Mouse (Mus musculus) hindbrain, embryonic 12.5 days (tissue): ENCODE data around the gene Mrpl55. TPM values are rescaled to one million over a fixed set of nuclear protein-coding genes. Genes with fewer than 3 reads are reported as not detected.

Source experiments
- ATAC-seq: fragments of 200-750 bp; cut with Nextera tagmentation; 2 replicates; pipeline ENCODE4 v1.8.0; 2017; ENCODE audit warnings: moderate TSS enrichment; ENCODE audit not compliant: low FRiP score
- H3K27ac ChIP-seq: fragments of 300-500 bp; sonication (generic); 2 replicates; pipeline ENCODE4 v1.5.1; 2016; ENCODE audit warnings: mild to moderate bottlenecking
- H3K27me3 ChIP-seq: fragments of 300-500 bp; sonication (generic); 2 replicates; pipeline ENCODE4 v1.6.1; 2016; ENCODE audit warnings: mild to moderate bottlenecking
- H3K36me3 ChIP-seq: fragments of 300-500 bp; sonication (generic); 2 replicates; pipeline ENCODE4 v1.6.1; 2016; ENCODE audit warnings: mild to moderate bottlenecking
- H3K4me1 ChIP-seq: fragments of 300-500 bp; sonication (generic); 2 replicates; pipeline ENCODE4 v1.6.1; 2016
- H3K4me2 ChIP-seq: fragments of 300-500 bp; sonication (generic); replicated peaks from 2 replicates; pipeline ENCODE4 v1.6.1; 2016; ENCODE audit warnings: mild to moderate bottlenecking
- H3K4me3 ChIP-seq: fragments of 300-500 bp; sonication (generic); 2 replicates; pipeline ENCODE4 v1.5.1; 2016; ENCODE audit warnings: mild to moderate bottlenecking
- H3K9ac ChIP-seq: fragments of 300-500 bp; sonication (generic); 2 replicates; pipeline ENCODE4 v1.6.1; 2016; ENCODE audit warnings: mild to moderate bottlenecking, moderate library complexity
- H3K9me3 ChIP-seq: fragments of 300-500 bp; sonication (generic); replicated peaks from 2 replicates; pipeline ENCODE4 v1.6.1; 2016; ENCODE audit warnings: mild to moderate bottlenecking
- WGBS: fragments of 180-500 bp; shearing (Covaris S2); methylation state at CpG from one replicate; pipeline ENCODE4 v1.1.7; 2016; 5-methylcytosine and 5-hydroxymethylcytosine counted together
- polyA plus RNA-seq: library from polyadenylated mRNA; unstranded; fragments of >200 nt; fragmentation: Nextera tagmentation; extraction: Ambion mirVana; gene quantifications from 2 replicates; pipeline ENCODE4 v1.2.1, GENCODE M21; 2016

Mrpl55 gene
- polyA plus RNA-seq, 1 experiment from 2014 or later = 84.6 TPM

- no peak for ATAC-seq
- H3K27me3 ChIP-seq = no peaks in the 10 kb centered on the region
- H3K36me3 ChIP-seq = peaks cover 13% of the 10 kb centered on the region
- no peak overlapping the region for H3K4me3 ChIP-seq
- no peaks in the 10 kb centered on the region for H3K9me3 ChIP-seq
- H3K27ac ChIP-seq = no peak overlapping the region
- H3K4me1 ChIP-seq = peaks cover 39% of the 10 kb centered on the region
- no peak overlapping the region for H3K4me2 ChIP-seq
- WGBS = 93% methylated on average over 3 of the region's 3 CpGs
- H3K9ac ChIP-seq = no peak overlapping the region
Observed at GRCm38 (mm10) chr11:59224025-59224424, 21.7 kb downstream of the Mrpl55 start.

DNA sequence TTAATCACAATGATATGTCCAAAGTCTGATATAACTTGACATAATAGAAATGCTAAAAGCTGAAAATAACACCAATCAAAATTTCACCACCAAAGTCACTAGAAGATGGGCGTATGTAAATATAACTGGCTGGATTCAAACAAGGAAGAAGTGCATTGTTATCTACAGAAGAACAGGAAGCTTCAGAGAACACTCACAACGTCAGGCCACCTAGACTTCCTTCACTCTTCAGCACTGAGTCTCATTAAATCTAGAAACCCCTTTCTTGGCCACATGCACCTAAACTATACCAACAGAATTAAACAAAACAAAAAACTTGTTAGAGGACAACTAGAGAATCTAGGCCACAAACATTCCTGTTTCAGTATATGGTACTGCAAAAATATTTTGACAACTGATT is 22.2 kb downstream of the Mrpl55 start:
- Histone ChIP-seq H3K27ac (no peak overlapping the region), H3K27me3 (no peaks in the 10 kb centered on the region), H3K36me3 (peaks cover 12% of the 10 kb centered on the region), H3K4me3 (no peak overlapping the region), H3K4me2 (no peak overlapping the region), H3K9me3 (no peaks in the 10 kb centered on the region), H3K9ac (no peak overlapping the region), H3K4me1 (peaks cover 39% of the 10 kb centered on the region)
- no peak for ATAC-seq
- WGBS = 73% methylated on average over 2 of the region's 2 CpGs

GRCm38 (mm10) chr11:59225167-59225566 is 22.9 kb downstream of the Mrpl55 start:
- no peaks in the 10 kb centered on the region for H3K9me3 ChIP-seq
- H3K27ac ChIP-seq = no peak overlapping the region
- H3K4me3 ChIP-seq = no peak overlapping the region
- WGBS = 91% methylated on average over 2 of the region's 2 CpGs
- no peak for ATAC-seq
- H3K27me3 ChIP-seq = no peaks in the 10 kb centered on the region
- H3K4me1 ChIP-seq = peaks cover 39% of the 10 kb centered on the region
- 0 out of 2 replicates have a peak overlapping the region, but pooled peaks have one; percentile 15 for H3K4me2 ChIP-seq
- peaks cover 8% of the 10 kb centered on the region for H3K36me3 ChIP-seq
- no peak overlapping the region; the same call in 1 of the 2 replicates for H3K9ac ChIP-seq

DNA sequence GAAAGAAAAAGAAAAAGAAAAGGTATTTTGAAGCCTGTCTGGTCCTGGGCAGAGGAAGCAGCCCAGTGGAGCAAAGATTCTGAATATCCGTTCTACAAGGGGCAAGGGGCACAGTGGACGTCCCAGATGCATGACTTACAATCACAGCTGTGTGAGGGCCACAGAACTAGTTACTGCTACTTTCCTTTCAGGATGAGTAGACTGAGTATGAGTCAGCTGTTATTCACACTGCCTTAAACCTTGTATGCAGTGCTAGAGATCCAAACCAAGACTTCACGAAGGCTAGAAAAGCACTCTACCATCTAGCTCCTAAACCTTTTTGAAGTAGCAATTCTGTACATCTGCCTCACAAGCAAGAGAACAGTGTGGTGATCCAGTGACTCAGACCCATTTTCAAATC is 24.0 kb downstream of the Mrpl55 start:
- peaks cover 5% of the 10 kb centered on the region; the same call in 1 of the 2 replicates for H3K36me3 ChIP-seq
- peaks cover 38% of the 10 kb centered on the region for H3K4me1 ChIP-seq
- WGBS = 69% methylated on average over 3 of the region's 3 CpGs
- no peak for ATAC-seq
- no peaks in the 10 kb centered on the region for H3K9me3 ChIP-seq
- peak overlapping the region; percentile 99 for H3K9ac ChIP-seq
- H3K27me3 ChIP-seq = no peaks in the 10 kb centered on the region
- peak overlapping the region; percentile 8; the same call in 1 of the 2 replicates for H3K27ac ChIP-seq
- H3K4me3 ChIP-seq = peak overlapping the region; percentile 98
- H3K4me2 ChIP-seq = peak overlapping the region; percentile 96

GRCm38 (mm10) chr11:59226787-59227603 is 24.7 kb downstream of the Mrpl55 start:
- Histone ChIP-seq H3K4me3 (peak overlapping the region; percentile 98), H3K4me2 (peak overlapping the region; percentile 96), H3K27me3 (no peaks in the 10 kb centered on the region), H3K27ac (peak overlapping the region; percentile 96), H3K9me3 (no peaks in the 10 kb centered on the region), H3K9ac (peak overlapping the region; percentile 99), H3K4me1 (peaks cover 33% of the 10 kb centered on the region), H3K36me3 (peaks cover 5% of the 10 kb centered on the region; the same call in 1 of the 2 replicates)
- 5% methylated on average over 21 of the region's 21 CpGs for WGBS
- no peak for ATAC-seq

GRCm38 (mm10) chr11:59227604-59228121 is 25.4 kb downstream of the Mrpl55 start:
- H3K4me2 ChIP-seq = peak overlapping the region; percentile 96
- H3K36me3 ChIP-seq = peaks cover 5% of the 10 kb centered on the region; the same call in 1 of the 2 replicates
- under 1% methylated on average over 50 of the region's 51 CpGs for WGBS
- H3K27me3 ChIP-seq = no peaks in the 10 kb centered on the region
- peak overlapping the region; percentile 99 for H3K9ac ChIP-seq
- peak overlapping the region; percentile 96 for H3K27ac ChIP-seq
- ATAC-seq = peak; percentile 80
- H3K4me3 ChIP-seq = peak overlapping the region; percentile 98
- H3K9me3 ChIP-seq = no peaks in the 10 kb centered on the region
- H3K4me1 ChIP-seq = peaks cover 33% of the 10 kb centered on the region

GRCm38 (mm10) chr11:59228122-59228953 is 26.1 kb downstream of the Mrpl55 start, which contains the start of gene Arf1:
TSS of gene Arf1 (minus strand) at chr11:59228270.
- peaks cover 33% of the 10 kb centered on the region for H3K4me1 ChIP-seq
- peak within 1 kb of the TSS; percentile 98 for H3K4me3 ChIP-seq
- peak within 1 kb of the TSS; percentile 96 for H3K4me2 ChIP-seq
- 4% methylated on average over 59 of the region's 59 CpGs for WGBS
- peak within 1 kb of the TSS; percentile 99 for H3K9ac ChIP-seq
- ATAC-seq = peak; percentile 94
- peaks cover 4% of the 10 kb centered on the region; the same call in 1 of the 2 replicates for H3K36me3 ChIP-seq
- no peaks in the 10 kb centered on the region for H3K9me3 ChIP-seq
- H3K27me3 ChIP-seq = no peaks in the 10 kb centered on the region
- H3K27ac ChIP-seq = peak within 1 kb of the TSS; percentile 96

GRCm38 (mm10) chr11:59230144-59230760 is 28.0 kb downstream of the Mrpl55 start:
- no peak for ATAC-seq
- H3K9me3 ChIP-seq = no peaks in the 10 kb centered on the region
- H3K4me3 ChIP-seq = no peak overlapping the region
- no peak overlapping the region for H3K9ac ChIP-seq
- H3K27ac ChIP-seq = no peak overlapping the region
- H3K4me2 ChIP-seq = no peak overlapping the region
- no peaks in the 10 kb centered on the region for H3K36me3 ChIP-seq
- 17% methylated on average over 7 of the region's 7 CpGs for WGBS
- H3K4me1 ChIP-seq = peaks cover 25% of the 10 kb centered on the region
- H3K27me3 ChIP-seq = no peaks in the 10 kb centered on the region

- H3K27ac ChIP-seq = no peak overlapping the region
- no peaks in the 10 kb centered on the region for H3K36me3 ChIP-seq
- no peak overlapping the region for H3K4me2 ChIP-seq
- H3K9ac ChIP-seq = no peak overlapping the region
- no peaks in the 10 kb centered on the region for H3K9me3 ChIP-seq
- no peak overlapping the region for H3K4me3 ChIP-seq
- WGBS = 56% methylated on average over 2 of the region's 2 CpGs
- ATAC-seq = no peak
- H3K27me3 ChIP-seq = peaks cover 3% of the 10 kb centered on the region; the same call in 1 of the 2 replicates
- peaks cover 5% of the 10 kb centered on the region for H3K4me1 ChIP-seq
Observed at GRCm38 (mm10) chr11:59232797-59233196, 30.5 kb downstream of the Mrpl55 start.

DNA sequence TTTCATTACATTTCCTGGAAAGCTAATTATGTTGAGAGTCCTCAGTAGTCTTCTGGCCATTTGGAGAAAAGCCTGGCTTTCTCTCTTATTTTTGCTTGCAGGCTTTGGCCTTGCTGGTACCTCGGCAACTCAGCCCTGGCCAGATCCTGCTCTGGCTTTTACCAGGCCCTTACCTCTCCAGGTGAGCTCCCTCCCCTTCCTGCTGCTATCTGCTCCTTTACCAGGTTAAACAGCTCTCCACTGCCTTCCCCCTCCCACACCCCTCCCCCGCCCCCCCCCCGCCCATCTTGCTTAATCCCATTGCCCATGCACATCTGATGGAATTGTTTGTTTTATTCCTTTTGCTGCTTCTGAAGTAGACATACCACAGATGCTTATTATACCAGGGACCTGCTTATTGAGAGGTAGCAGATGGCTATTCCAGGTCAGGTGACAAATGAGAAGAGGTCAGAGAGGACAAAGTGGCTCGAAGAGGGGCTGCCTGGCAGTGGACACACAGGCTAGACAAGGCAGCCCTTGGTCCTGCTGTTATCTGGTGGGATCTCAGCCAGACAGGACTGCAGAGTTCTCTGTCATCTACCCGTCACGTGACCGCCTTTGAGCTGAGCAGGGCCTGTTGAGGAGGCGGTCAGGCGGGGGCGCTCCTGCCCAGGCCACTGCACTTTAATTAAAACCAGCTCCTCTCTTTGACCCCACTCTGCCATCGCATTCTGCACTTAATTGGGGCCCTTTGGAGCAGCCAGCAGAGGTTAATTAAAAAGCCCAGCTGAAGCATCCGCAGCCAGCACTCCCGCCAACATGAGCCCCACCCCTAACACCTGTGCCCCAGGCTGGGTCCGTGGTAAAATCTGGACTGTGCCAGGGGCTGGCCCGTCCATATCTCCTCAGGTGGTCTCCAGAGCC is 36.5 kb downstream of the Mrpl55 start:
- H3K4me3 ChIP-seq = no peak overlapping the region
- H3K4me2 ChIP-seq = no peak overlapping the region

GRCm38 (mm10) chr11:59239428-59239785 is 37.1 kb downstream of the Mrpl55 start:
- ATAC-seq = peak; percentile 22; the same call in 1 of the 2 replicates
- Histone ChIP-seq H3K27me3 (peaks cover 37% of the 10 kb centered on the region), H3K4me1 (peaks cover 16% of the 10 kb centered on the region), H3K9ac (no peak overlapping the region), H3K36me3 (no peaks in the 10 kb centered on the region), H3K27ac (no peak overlapping the region), H3K9me3 (no peaks in the 10 kb centered on the region), H3K4me2 (no peak overlapping the region), H3K4me3 (no peak overlapping the region)
- WGBS = 50% methylated on average over 4 of the region's 4 CpGs

More for the DNA sequence above, 36.5 kb downstream of the Mrpl55 start:
- peaks cover 16% of the 10 kb centered on the region for H3K4me1 ChIP-seq
- no peaks in the 10 kb centered on the region for H3K9me3 ChIP-seq
- peaks cover 32% of the 10 kb centered on the region for H3K27me3 ChIP-seq
- H3K36me3 ChIP-seq = no peaks in the 10 kb centered on the region
- H3K27ac ChIP-seq = no peak overlapping the region
- WGBS = 5% methylated on average over 13 of the region's 15 CpGs
- no peak overlapping the region for H3K9ac ChIP-seq
- ATAC-seq = peak; percentile 84
